Mouse (Mus musculus) kidney, adult 2 months (tissue): ENCODE results near the gene Slc22a17.

Experiments
- CTCF ChIP-seq: fragments of 200-500 bp; conservative IDR thresholded peaks from 2 replicates; pipeline ENCODE4 v1.5.1; 2011; ENCODE audit warnings: low read depth, mild to moderate bottlenecking, control low read depth, low read length, moderate library complexity, mixed read lengths; ENCODE audit not compliant: insufficient read depth, insufficient read length
- POLR2A ChIP-seq: fragments of 200-500 bp; IDR thresholded peaks from one replicate; pipeline ENCODE4 v1.6.1; 2011; ENCODE audit warnings: low read depth, low read length, control low read depth

GRCm38 (mm10) chr14:54943971-54944370, 31.0 kb upstream of the Slc22a17 start:
- no peak for TF ChIP-seq CTCF
- no peak for TF ChIP-seq POLR2A
